Mouse (Mus musculus): ENCODE data around the gene Dpp9. TPM values are rescaled to one million over a fixed set of nuclear protein-coding genes. Genes with fewer than 3 reads are reported as not detected.
A peak's percentile ranks its signal among the peaks of the same experiment; 100 is the strongest.

The Dpp9 gene
- polyA plus RNA-seq, 1 experiment, result 51.2 TPM

DNA sequence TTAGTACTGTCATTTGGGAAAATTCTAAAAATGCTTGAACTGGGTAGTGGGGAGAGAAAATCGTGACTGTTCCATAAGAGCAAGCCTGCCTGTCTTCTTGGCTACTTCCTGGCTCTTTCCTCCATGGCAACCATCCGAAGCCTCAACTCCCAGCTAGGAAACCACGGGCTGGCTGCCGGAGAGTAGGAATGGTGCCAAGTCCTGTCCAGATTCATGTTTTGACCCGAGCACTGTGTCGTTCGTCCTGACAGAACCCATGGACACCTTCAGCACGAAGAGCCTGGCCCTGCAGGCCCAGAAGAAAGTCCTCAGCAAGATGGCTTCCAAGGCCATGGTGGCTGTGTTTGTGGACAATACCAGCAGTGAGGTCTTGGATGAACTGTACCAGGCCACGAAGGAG lies 47.2 kb downstream of the Dpp9 start:
- TF ChIP-seq POLR2A (IDR thresholded peaks at IDR 0.05; ENCODE audit: extremely low read depth, insufficient read depth, low read length) (no peak), CTCF (IDR thresholded peaks at IDR 0.05; ENCODE audit: extremely low read depth, insufficient read depth, low read length) (no peak)
- H3K4me1 ChIP-seq (ENCODE audit: control insufficient read depth, insufficient read depth, low read length), result no peaks in the 10 kb centered on the region
- H3K4me3 ChIP-seq (ENCODE audit: insufficient read depth, low read length), result no peak overlapping the region
- no peak overlapping the region for H3K27ac ChIP-seq (ENCODE audit: insufficient read depth, low read length)

DNA sequence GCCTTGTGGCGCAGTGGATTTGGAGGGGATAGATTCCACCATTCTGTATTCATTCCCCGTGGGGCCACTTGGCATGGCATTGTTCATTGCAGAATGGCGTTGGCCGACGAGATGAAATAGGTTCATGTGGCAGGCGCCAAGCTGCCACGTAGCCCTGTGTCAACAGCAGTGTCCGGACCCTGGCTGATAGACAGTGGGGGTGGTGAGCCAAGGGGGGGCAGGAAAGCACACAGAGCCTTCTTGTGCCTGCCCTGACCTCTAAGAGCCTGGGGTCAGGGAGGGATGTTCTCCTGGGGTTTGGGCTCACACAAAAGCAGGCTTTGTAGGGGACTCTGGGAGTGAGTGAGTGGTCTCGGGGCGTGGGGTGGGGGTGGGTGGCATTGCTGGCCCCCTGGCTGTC lies 48.1 kb downstream of the Dpp9 start:
- H3K4me1 ChIP-seq (ENCODE audit: control insufficient read depth, insufficient read depth, low read length), result no peaks in the 10 kb centered on the region
- TF ChIP-seq POLR2A (IDR thresholded peaks at IDR 0.05; ENCODE audit: extremely low read depth, insufficient read depth, low read length), result no peak
- TF ChIP-seq CTCF (IDR thresholded peaks at IDR 0.05; ENCODE audit: extremely low read depth, insufficient read depth, low read length), result no peak
- H3K27ac ChIP-seq (ENCODE audit: insufficient read depth, low read length), result no peak overlapping the region
- H3K4me3 ChIP-seq (ENCODE audit: insufficient read depth, low read length), result no peak overlapping the region

DNA sequence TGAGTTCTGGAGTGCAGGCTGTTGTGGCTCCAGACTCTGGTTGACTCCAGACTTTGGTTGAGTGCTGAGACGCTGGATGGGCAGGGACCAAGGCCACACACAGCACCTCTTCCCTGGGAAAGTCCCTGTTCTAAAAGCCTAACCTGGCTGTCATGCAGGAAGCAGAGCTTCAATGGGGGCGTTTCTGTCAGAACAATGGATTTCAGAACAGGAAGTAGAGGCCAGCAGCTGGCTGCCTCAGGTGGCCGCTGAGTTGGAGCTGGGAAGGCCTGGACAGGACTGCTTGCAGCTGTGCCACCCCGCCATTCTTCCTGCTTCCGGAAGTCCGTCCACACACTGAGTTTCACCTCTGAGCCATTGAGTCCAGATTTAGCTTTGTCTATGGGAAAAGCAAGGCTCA lies 48.9 kb downstream of the Dpp9 start:
- no peak for TF ChIP-seq CTCF (IDR thresholded peaks at IDR 0.05; ENCODE audit: extremely low read depth, insufficient read depth, low read length)
- no peak for TF ChIP-seq POLR2A (IDR thresholded peaks at IDR 0.05; ENCODE audit: extremely low read depth, insufficient read depth, low read length)
- no peak overlapping the region for H3K4me3 ChIP-seq (ENCODE audit: insufficient read depth, low read length)
- H3K4me1 ChIP-seq (ENCODE audit: control insufficient read depth, insufficient read depth, low read length), result no peaks in the 10 kb centered on the region
- H3K27ac ChIP-seq (ENCODE audit: insufficient read depth, low read length), result no peak overlapping the region

DNA sequence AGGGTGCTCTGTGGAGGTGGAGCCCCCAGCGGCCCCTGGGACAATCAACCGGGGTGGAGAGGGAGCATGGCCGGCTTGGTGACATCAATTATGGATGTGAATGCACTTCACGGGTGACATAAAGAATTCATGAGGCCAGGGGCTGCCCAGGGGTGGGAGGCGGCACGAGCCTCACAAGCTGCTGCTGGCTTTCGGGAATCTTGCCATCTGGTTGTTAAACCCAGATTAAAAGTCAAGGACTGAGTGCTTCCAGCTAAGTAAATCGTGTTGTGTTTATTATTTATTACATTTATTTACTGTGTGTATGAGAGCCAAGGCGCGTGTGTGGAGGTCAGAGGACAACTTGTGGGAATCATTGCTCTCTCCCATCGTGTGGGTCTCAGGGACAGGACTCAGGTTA lies 53.0 kb downstream of the Dpp9 start:
- H3K27ac ChIP-seq (ENCODE audit: insufficient read depth, low read length), result no peak overlapping the region
- peaks cover 1% of the 10 kb centered on the region; the same call in 1 of the 2 replicates for H3K4me1 ChIP-seq (ENCODE audit: control insufficient read depth, insufficient read depth, low read length)
- TF ChIP-seq CTCF (IDR thresholded peaks at IDR 0.05; ENCODE audit: extremely low read depth, insufficient read depth, low read length) (no peak), POLR2A (IDR thresholded peaks at IDR 0.05; ENCODE audit: extremely low read depth, insufficient read depth, low read length) (no peak)
- H3K4me3 ChIP-seq (ENCODE audit: insufficient read depth, low read length), result no peak overlapping the region

DNA sequence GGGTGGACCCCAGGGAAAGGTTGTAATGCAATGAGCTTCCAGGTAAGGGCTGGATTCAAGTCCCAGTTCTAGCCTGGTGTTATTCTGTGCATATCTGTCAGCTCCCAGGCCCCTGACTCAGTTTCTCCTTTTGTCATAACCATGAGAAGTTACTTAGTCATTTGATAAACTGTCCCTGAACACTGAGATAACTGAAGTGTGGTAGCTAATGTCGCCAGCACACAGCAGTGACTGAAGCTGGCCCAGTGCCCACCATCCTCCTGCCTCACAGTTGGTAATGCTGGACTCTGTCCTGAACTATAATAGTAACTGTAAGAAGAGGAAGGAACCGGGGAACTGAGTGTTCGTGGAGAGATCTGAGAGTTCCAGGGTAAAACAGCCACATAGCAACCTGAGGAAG lies 54.2 kb downstream of the Dpp9 start:
- Histone ChIP-seq H3K27ac (ENCODE audit: insufficient read depth, low read length) (no peak overlapping the region), H3K4me1 (ENCODE audit: control insufficient read depth, insufficient read depth, low read length) (peaks cover 1% of the 10 kb centered on the region; the same call in 1 of the 2 replicates), H3K4me3 (ENCODE audit: insufficient read depth, low read length) (no peak overlapping the region)
- TF ChIP-seq CTCF (IDR thresholded peaks at IDR 0.05; ENCODE audit: extremely low read depth, insufficient read depth, low read length) (no peak), POLR2A (IDR thresholded peaks at IDR 0.05; ENCODE audit: extremely low read depth, insufficient read depth, low read length) (no peak)

DNA sequence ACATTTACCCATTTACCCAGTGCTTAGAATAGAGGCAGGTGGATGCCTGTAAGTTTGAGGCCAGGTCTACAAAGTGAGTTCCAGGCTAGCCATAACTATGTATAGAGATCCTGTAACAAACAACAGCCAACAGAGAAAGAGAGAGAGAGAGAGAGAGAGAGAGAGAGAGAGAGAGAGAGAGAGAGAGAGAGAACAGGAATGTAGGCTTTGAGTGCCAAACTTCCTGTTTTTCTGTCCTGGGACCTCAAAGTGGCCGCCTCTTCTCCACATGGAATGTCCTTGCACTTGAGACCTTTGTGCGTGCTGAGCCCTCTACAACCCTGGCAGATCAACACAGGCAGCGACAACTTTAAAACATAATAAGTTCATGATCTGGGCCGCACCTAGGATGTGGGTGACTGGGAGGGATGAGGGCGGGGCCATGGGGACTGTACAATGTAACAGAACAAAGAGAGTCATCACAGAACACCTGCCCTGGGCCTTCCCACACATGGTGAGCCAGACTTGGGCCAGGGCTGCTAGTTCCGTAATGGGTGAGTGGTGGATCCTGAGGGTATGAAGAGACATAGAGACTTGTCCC lies 55.1 kb downstream of the Dpp9 start:
- TF ChIP-seq POLR2A (IDR thresholded peaks at IDR 0.05; ENCODE audit: extremely low read depth, insufficient read depth, low read length) (no peak), CTCF (IDR thresholded peaks at IDR 0.05; ENCODE audit: extremely low read depth, insufficient read depth, low read length) (no peak)
- H3K4me1 ChIP-seq (ENCODE audit: control insufficient read depth, insufficient read depth, low read length), result peaks cover 1% of the 10 kb centered on the region; the same call in 1 of the 2 replicates
- H3K27ac ChIP-seq (ENCODE audit: insufficient read depth, low read length), result no peak overlapping the region
- no peak overlapping the region for H3K4me3 ChIP-seq (ENCODE audit: insufficient read depth, low read length)

DNA sequence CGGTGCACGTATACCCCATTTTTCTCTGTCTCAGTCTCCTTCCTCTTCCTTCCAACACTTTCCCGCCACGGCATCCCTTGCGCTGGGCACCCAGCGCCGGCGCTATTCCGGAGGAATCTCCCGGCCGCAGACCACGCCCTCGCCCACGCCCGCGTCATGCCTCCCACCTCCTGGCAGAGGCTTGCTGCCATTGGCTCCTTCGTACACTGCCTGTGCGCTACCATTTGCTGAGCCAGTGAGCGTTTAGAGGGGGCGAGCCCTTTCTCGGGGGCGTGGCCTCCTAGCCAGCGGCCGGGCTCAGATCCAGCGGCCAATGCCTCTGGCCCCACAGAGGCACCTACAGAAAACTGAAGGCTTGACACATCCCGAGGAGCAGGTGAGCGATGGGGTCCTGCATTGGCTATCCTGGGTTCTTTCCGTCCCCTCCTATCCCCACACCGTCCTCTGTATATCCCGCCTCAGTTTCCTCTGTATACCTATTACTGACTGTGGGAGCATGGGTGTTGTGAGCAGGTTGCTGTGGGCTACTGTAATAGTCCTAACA lies 56.4 kb downstream of the Dpp9 start, which contains the start of gene Tnfaip8l1:
Gene Tnfaip8l1, plus strand, starts transcription at position 247 of the 544 bp plus-strand sequence.
- H3K4me1 ChIP-seq (ENCODE audit: control insufficient read depth, insufficient read depth, low read length), result peaks cover 1% of the 10 kb centered on the region; the same call in 1 of the 2 replicates
- no peak within 1 kb of the TSS for H3K27ac ChIP-seq (ENCODE audit: insufficient read depth, low read length)
- no peak for TF ChIP-seq CTCF (IDR thresholded peaks at IDR 0.05; ENCODE audit: extremely low read depth, insufficient read depth, low read length)
- TF ChIP-seq POLR2A (IDR thresholded peaks at IDR 0.05; ENCODE audit: extremely low read depth, insufficient read depth, low read length), result no peak; the same call in 1 of the 2 replicates
- H3K4me3 ChIP-seq (ENCODE audit: insufficient read depth, low read length), result peak within 1 kb of the TSS; percentile 49

DNA sequence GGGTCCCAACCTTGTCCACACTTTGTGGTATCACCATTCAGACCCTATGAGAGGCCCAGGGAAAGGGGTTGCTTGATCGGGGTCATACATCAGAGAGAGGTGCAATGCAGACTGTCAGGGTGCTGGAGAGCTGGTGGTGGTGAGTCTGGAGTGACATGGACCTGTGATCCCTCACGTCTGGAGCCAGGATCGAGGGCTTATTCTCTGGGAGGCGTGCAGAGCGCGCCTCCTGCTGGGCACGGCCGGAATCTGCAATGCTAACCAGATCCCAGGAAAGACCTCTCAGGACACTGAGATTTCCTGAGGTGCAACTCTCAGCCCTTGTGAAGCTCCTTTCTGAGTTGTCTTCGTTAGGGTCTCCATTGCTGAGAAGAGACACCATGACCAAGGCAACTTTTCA lies 59.0 kb downstream of the Dpp9 start:
- no peak overlapping the region for H3K4me3 ChIP-seq (ENCODE audit: insufficient read depth, low read length)
- TF ChIP-seq CTCF (IDR thresholded peaks at IDR 0.05; ENCODE audit: extremely low read depth, insufficient read depth, low read length) (peak; percentile 79), POLR2A (IDR thresholded peaks at IDR 0.05; ENCODE audit: extremely low read depth, insufficient read depth, low read length) (no peak)
- peaks cover 1% of the 10 kb centered on the region; the same call in 1 of the 2 replicates for H3K4me1 ChIP-seq (ENCODE audit: control insufficient read depth, insufficient read depth, low read length)
- H3K27ac ChIP-seq (ENCODE audit: insufficient read depth, low read length), result no peak overlapping the region

DNA sequence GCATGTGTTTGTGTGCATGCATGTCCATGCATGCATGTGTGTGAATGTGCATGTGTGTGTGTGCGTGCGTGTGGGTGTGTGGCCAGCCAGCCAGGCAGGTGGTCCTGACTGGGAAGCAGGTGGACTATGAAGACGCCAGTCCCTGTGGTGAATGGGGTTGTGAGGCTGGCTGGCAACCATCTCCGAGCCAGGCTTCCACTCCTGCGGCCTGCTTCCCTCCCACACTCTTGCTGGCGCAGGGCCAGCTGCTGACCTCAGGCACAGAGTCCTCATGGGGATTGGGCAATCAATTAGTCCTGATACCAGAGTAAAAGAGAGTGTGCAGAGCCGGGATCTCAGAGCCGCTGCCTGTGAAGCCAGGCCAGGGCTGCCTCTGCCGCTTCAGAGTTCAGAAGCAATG lies 65.1 kb downstream of the Dpp9 start:
- no peak overlapping the region for H3K27ac ChIP-seq (ENCODE audit: insufficient read depth, low read length)
- no peak for TF ChIP-seq POLR2A (IDR thresholded peaks at IDR 0.05; ENCODE audit: extremely low read depth, insufficient read depth, low read length)
- no peak for TF ChIP-seq CTCF (IDR thresholded peaks at IDR 0.05; ENCODE audit: extremely low read depth, insufficient read depth, low read length)
- no peak overlapping the region for H3K4me3 ChIP-seq (ENCODE audit: insufficient read depth, low read length)
- 0 out of 2 replicates have a peak, but pooled peaks cover 2% of the 10 kb centered on the region for H3K4me1 ChIP-seq (ENCODE audit: control insufficient read depth, insufficient read depth, low read length)

DNA sequence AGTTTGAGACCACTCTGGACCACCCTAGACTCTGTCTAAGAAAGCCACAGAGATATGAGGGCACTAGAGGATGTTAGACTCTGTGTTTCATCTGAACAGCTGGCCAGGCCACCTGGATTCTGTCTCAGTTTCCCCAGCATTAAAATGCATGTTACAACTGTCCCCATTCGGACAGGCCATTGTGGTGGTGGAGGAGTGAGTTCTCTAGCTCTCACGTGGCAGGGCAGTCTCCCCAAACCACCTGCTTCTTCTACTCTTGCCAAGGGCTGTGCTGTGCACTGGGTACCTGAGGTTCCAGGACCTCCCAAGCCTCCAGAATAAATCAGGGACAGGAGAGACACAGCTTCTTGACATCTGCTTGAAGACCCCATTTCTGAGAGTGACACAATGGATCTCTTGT lies 68.8 kb downstream of the Dpp9 start:
- 0 out of 2 replicates have a peak, but pooled peaks cover 2% of the 10 kb centered on the region for H3K4me1 ChIP-seq (ENCODE audit: control insufficient read depth, insufficient read depth, low read length)
- no peak for TF ChIP-seq CTCF (IDR thresholded peaks at IDR 0.05; ENCODE audit: extremely low read depth, insufficient read depth, low read length)
- TF ChIP-seq POLR2A (IDR thresholded peaks at IDR 0.05; ENCODE audit: extremely low read depth, insufficient read depth, low read length), result no peak
- H3K4me3 ChIP-seq (ENCODE audit: insufficient read depth, low read length), result no peak overlapping the region
- no peak overlapping the region for H3K27ac ChIP-seq (ENCODE audit: insufficient read depth, low read length)
